Mouse (Mus musculus): ENCODE results near the gene Cracr2a. TPM values are rescaled to one million over a fixed set of nuclear protein-coding genes. Genes with fewer than 3 reads are reported as not detected.

Gene Cracr2a
- polyA plus RNA-seq, 1 experiment from 2014 or later: 0.41 TPM

GRCm38 (mm10) chr6:127593487-127593886 is 32.3 kb downstream of the Cracr2a start:
- no peaks in the 10 kb centered on the region for H3K36me3 ChIP-seq (ENCODE audit: control insufficient read depth, insufficient read depth, low read length)
- ATAC-seq (ENCODE audit: low FRiP score, low TSS enrichment) (no peak), DNase-seq (no peak)
- no peak overlapping the region for H3K9ac ChIP-seq (replicated peaks; ENCODE audit: low read length)
- H3K27ac ChIP-seq (replicated peaks; ENCODE audit: low read depth, low read length): no peak overlapping the region
- H3K4me1 ChIP-seq (ENCODE audit: control insufficient read depth, insufficient read depth, low read length): no peaks in the 10 kb centered on the region
- 36% methylated on average over 4 of the region's 4 CpGs for WGBS
- no peak overlapping the region for H3K4me3 ChIP-seq (replicated peaks; ENCODE audit: low read depth, low read length)
- H3K4me2 ChIP-seq (ENCODE audit: low read length): no peak overlapping the region
- H3K27me3 ChIP-seq (ENCODE audit: control insufficient read depth, insufficient read depth, low read length): no peaks in the 10 kb centered on the region
- H3K9me3 ChIP-seq (ENCODE audit: control insufficient read depth, low read length): no peaks in the 10 kb centered on the region

GRCm38 (mm10) chr6:127599280-127599679 is 38.1 kb downstream of the Cracr2a start:
- Histone ChIP-seq H3K4me2 (ENCODE audit: low read length) (no peak overlapping the region), H3K27ac (replicated peaks; ENCODE audit: low read depth, low read length) (peak overlapping the region; percentile 10; the same call in 1 of the 2 replicates), H3K9ac (replicated peaks; ENCODE audit: low read length) (no peak overlapping the region), H3K27me3 (ENCODE audit: control insufficient read depth, insufficient read depth, low read length) (no peaks in the 10 kb centered on the region), H3K9me3 (ENCODE audit: control insufficient read depth, low read length) (0 out of 2 replicates have a peak, but pooled peaks cover 3% of the 10 kb centered on the region), H3K4me3 (replicated peaks; ENCODE audit: low read depth, low read length) (no peak overlapping the region), H3K36me3 (ENCODE audit: control insufficient read depth, insufficient read depth, low read length) (no peaks in the 10 kb centered on the region), H3K4me1 (ENCODE audit: control insufficient read depth, insufficient read depth, low read length) (peaks cover 9% of the 10 kb centered on the region; the same call in 1 of the 2 replicates)
- WGBS: 43% methylated on average over 6 of the region's 6 CpGs
- DNase-seq (peak; percentile 69), ATAC-seq (ENCODE audit: low FRiP score, low TSS enrichment) (peak; percentile 40; the same call in 1 of the 2 replicates)

GRCm38 (mm10) chr6:127605067-127606025 is 44.2 kb downstream of the Cracr2a start:
- ATAC-seq (ENCODE audit: low FRiP score, low TSS enrichment) (no peak), DNase-seq (no peak)
- Histone ChIP-seq H3K4me2 (ENCODE audit: low read length) (no peak overlapping the region), H3K27ac (replicated peaks; ENCODE audit: low read depth, low read length) (no peak overlapping the region), H3K9ac (replicated peaks; ENCODE audit: low read length) (no peak overlapping the region), H3K4me1 (ENCODE audit: control insufficient read depth, insufficient read depth, low read length) (no peaks in the 10 kb centered on the region), H3K4me3 (replicated peaks; ENCODE audit: low read depth, low read length) (no peak overlapping the region), H3K36me3 (ENCODE audit: control insufficient read depth, insufficient read depth, low read length) (no peaks in the 10 kb centered on the region), H3K9me3 (ENCODE audit: control insufficient read depth, low read length) (0 out of 2 replicates have a peak, but pooled peaks cover 3% of the 10 kb centered on the region), H3K27me3 (ENCODE audit: control insufficient read depth, insufficient read depth, low read length) (no peaks in the 10 kb centered on the region)
- 66% methylated on average over 15 of the region's 15 CpGs for WGBS

GRCm38 (mm10) chr6:127609673-127610072 is 48.5 kb downstream of the Cracr2a start:
- no peaks in the 10 kb centered on the region for H3K9me3 ChIP-seq (ENCODE audit: control insufficient read depth, low read length)
- H3K4me3 ChIP-seq (replicated peaks; ENCODE audit: low read depth, low read length): no peak overlapping the region
- no peak for DNase-seq
- H3K9ac ChIP-seq (replicated peaks; ENCODE audit: low read length): no peak overlapping the region
- no peak overlapping the region for H3K27ac ChIP-seq (replicated peaks; ENCODE audit: low read depth, low read length)
- ATAC-seq (ENCODE audit: low FRiP score, low TSS enrichment): no peak
- H3K4me2 ChIP-seq (ENCODE audit: low read length): no peak overlapping the region
- H3K27me3 ChIP-seq (ENCODE audit: control insufficient read depth, insufficient read depth, low read length): no peaks in the 10 kb centered on the region
- H3K36me3 ChIP-seq (ENCODE audit: control insufficient read depth, insufficient read depth, low read length): no peaks in the 10 kb centered on the region
- H3K4me1 ChIP-seq (ENCODE audit: control insufficient read depth, insufficient read depth, low read length): no peaks in the 10 kb centered on the region

- Histone ChIP-seq H3K9me3 (ENCODE audit: control insufficient read depth, low read length) (no peaks in the 10 kb centered on the region), H3K4me2 (ENCODE audit: low read length) (no peak overlapping the region), H3K27me3 (ENCODE audit: control insufficient read depth, insufficient read depth, low read length) (no peaks in the 10 kb centered on the region), H3K4me3 (replicated peaks; ENCODE audit: low read depth, low read length) (no peak overlapping the region), H3K4me1 (ENCODE audit: control insufficient read depth, insufficient read depth, low read length) (no peaks in the 10 kb centered on the region), H3K27ac (replicated peaks; ENCODE audit: low read depth, low read length) (no peak overlapping the region), H3K36me3 (ENCODE audit: control insufficient read depth, insufficient read depth, low read length) (no peaks in the 10 kb centered on the region), H3K9ac (replicated peaks; ENCODE audit: low read length) (no peak overlapping the region)
- DNase-seq (no peak), ATAC-seq (ENCODE audit: low FRiP score, low TSS enrichment) (no peak)
- WGBS: 85% methylated on average over 12 of the region's 12 CpGs
These were observed 50.1 kb downstream of the Cracr2a start for GRCm38 (mm10) chr6:127611216-127611615.

- H3K36me3 ChIP-seq (ENCODE audit: control insufficient read depth, insufficient read depth, low read length): no peaks in the 10 kb centered on the region
- H3K4me1 ChIP-seq (ENCODE audit: control insufficient read depth, insufficient read depth, low read length): no peaks in the 10 kb centered on the region
- no peaks in the 10 kb centered on the region for H3K9me3 ChIP-seq (ENCODE audit: control insufficient read depth, low read length)
- DNase-seq: peak; percentile 53
- peak; percentile 72 for ATAC-seq (ENCODE audit: low FRiP score, low TSS enrichment)
- peak overlapping the region; percentile 52; the same call in 1 of the 2 replicates for H3K27ac ChIP-seq (replicated peaks; ENCODE audit: low read depth, low read length)
- H3K4me2 ChIP-seq (ENCODE audit: low read length): peak overlapping the region; percentile 25; the same call in 1 of the 2 replicates
- H3K27me3 ChIP-seq (ENCODE audit: control insufficient read depth, insufficient read depth, low read length): no peaks in the 10 kb centered on the region
- H3K4me3 ChIP-seq (replicated peaks; ENCODE audit: low read depth, low read length): no peak overlapping the region
- H3K9ac ChIP-seq (replicated peaks; ENCODE audit: low read length): no peak overlapping the region
- WGBS: 40% methylated on average over 13 of the region's 13 CpGs
These were observed 53.2 kb downstream of the Cracr2a start for GRCm38 (mm10) chr6:127614083-127614984.

GRCm38 (mm10) chr6:127616623-127617022 is 55.5 kb downstream of the Cracr2a start:
- ATAC-seq (ENCODE audit: low FRiP score, low TSS enrichment): no peak
- WGBS: 96% methylated on average over 1 of the region's 1 CpGs
- Histone ChIP-seq H3K4me1 (ENCODE audit: control insufficient read depth, insufficient read depth, low read length) (no peaks in the 10 kb centered on the region), H3K4me3 (replicated peaks; ENCODE audit: low read depth, low read length) (no peak overlapping the region), H3K4me2 (ENCODE audit: low read length) (no peak overlapping the region), H3K36me3 (ENCODE audit: control insufficient read depth, insufficient read depth, low read length) (no peaks in the 10 kb centered on the region), H3K27me3 (ENCODE audit: control insufficient read depth, insufficient read depth, low read length) (no peaks in the 10 kb centered on the region), H3K27ac (replicated peaks; ENCODE audit: low read depth, low read length) (no peak overlapping the region), H3K9ac (replicated peaks; ENCODE audit: low read length) (no peak overlapping the region), H3K9me3 (ENCODE audit: control insufficient read depth, low read length) (no peaks in the 10 kb centered on the region)
- no peak for DNase-seq

GRCm38 (mm10) chr6:127617258-127618025 is 56.3 kb downstream of the Cracr2a start:
- Histone ChIP-seq H3K36me3 (ENCODE audit: control insufficient read depth, insufficient read depth, low read length) (no peaks in the 10 kb centered on the region), H3K4me1 (ENCODE audit: control insufficient read depth, insufficient read depth, low read length) (no peaks in the 10 kb centered on the region), H3K27me3 (ENCODE audit: control insufficient read depth, insufficient read depth, low read length) (no peaks in the 10 kb centered on the region), H3K9ac (replicated peaks; ENCODE audit: low read length) (no peak overlapping the region), H3K27ac (replicated peaks; ENCODE audit: low read depth, low read length) (no peak overlapping the region), H3K4me2 (ENCODE audit: low read length) (0 out of 2 replicates have a peak overlapping the region, but pooled peaks have one; percentile 17), H3K4me3 (replicated peaks; ENCODE audit: low read depth, low read length) (no peak overlapping the region), H3K9me3 (ENCODE audit: control insufficient read depth, low read length) (no peaks in the 10 kb centered on the region)
- 30% methylated on average over 10 of the region's 10 CpGs for WGBS
- DNase-seq (peak; percentile 79), ATAC-seq (ENCODE audit: low FRiP score, low TSS enrichment) (no peak)
